Mouse (Mus musculus) neural tube, embryonic 10.5 days (tissue): ENCODE results near the gene Rpl12.

Experiments used
- DNase-seq: peaks from one replicate; pipeline ENCODE4 v3.0.0-alpha.2; 2017; ENCODE audit warnings: low spot score; ENCODE audit errors: extremely low spot score

The Rpl12 gene

DNA sequence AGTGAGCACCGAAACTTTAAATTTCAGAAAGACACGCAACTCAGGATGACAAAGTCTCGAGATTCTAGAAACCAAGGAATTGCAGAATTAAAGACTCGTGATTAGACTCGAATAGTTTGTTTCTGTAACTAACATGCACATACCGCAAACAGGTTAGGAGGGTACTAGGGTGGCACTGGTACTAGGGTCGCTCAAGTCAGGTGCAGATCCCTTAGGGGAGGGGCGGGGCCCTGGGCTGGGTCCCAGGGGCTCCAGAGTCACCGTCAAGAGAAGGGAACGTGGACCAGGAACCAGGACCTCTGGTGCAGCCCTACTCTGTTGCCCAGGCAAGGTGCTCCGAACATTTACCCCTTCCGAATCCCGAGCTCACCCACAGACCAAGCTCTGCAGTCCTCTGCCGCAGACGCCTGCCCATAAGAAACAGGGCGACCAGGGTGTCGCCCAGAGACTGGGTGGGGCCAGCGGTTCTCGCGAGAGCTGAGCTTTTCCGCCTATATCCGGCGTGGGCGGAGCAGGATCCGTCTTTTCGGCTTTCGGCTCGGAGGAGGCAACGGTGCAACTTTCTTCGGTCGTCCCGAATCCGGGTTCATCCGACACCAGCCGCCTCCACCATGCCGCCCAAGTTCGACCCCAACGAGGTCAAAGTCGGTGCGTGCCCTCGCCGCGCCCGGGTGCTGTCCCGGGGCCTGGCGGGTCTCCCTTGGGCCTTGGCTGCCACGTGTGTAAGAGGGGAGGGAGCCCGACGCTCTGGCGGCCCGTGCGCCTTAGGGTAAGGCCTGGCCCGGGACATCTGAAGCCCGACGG lies at the start of gene Rpl12, which contains the start of gene Lrsam1:
Gene Rpl12 (plus strand): TSS at position 368 of the 804 bp plus-strand sequence.
Gene Lrsam1 (minus strand): TSS at position 423 of the 804 bp plus-strand sequence.
- DNase-seq: peak; percentile 97

- DNase-seq: no peak
These were observed 49.6 kb upstream of the Rpl12 start for GRCm38 (mm10) chr2:32911639-32912182.

- DNase-seq: peak; percentile 80
These were observed 49.1 kb upstream of the Rpl12 start for GRCm38 (mm10) chr2:32912210-32912804.

DNA sequence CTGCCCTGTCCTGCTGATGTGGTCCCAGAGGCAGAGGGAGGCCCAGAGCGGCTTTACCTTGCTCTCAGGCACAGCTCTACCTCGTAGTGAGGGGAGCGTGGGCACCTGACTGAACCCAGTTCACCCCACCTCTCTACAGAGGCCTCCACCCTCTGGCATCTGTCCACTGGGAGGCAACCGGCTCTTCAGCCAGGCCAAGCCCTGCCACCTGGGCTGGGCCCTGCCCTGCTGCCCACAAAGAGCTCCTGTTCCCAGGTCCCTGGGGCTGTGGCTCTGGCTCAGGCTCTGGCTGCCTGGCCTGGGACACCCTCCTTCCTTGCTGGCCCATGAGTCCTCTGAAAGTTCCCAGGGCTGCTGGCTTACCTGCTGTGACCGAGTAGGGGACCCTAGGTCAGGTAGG lies 47.0 kb upstream of the Rpl12 start:
- DNase-seq: no peak

DNA sequence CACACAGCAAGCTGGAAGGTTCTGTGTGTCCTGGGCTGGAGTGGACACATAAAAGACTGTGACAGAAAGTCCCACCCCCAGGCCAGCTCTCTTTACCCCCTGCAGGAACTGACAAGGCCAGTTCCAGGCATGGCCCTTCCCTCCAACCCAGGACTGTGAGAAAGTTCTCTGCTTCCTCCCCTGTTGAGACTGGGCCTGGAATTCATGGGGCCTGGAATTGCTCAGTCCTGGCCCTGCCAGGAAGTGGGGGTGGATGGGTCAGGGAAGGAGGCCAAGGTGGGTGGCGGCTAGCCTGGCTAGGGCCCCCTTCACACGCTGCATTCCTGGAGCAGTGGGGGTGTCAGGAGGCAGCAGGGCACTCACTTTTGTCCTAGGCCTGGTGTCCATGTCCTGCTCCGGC lies 46.5 kb upstream of the Rpl12 start:
- no peak for DNase-seq

GRCm38 (mm10) chr2:32917526-32917925 lies 43.8 kb upstream of the Rpl12 start:
- no peak for DNase-seq

DNA sequence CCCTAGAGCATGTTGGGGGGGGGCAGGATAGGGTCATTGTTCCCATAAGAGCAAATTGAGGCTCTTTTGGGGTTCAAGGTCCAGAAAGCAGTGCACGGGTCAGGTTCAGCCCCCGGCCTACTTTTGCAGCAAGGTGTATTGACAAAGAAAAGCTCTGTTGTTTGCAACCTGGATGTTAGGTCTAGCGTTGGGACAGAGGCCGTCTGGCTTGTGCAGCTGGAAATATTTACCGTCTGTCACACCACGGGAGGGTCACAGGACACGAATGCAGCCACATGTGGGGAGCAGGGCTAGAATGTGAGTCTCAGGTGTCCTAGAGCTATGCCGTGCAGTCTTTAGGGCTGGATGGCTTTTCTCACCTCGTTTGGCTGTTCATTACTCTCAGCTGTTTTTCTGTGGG lies 43.0 kb upstream of the Rpl12 start:
- no peak for DNase-seq

GRCm38 (mm10) chr2:32921235-32921634 lies 40.1 kb upstream of the Rpl12 start:
- no peak for DNase-seq

GRCm38 (mm10) chr2:32921801-32922380 lies 39.5 kb upstream of the Rpl12 start:
- DNase-seq: no peak

DNA sequence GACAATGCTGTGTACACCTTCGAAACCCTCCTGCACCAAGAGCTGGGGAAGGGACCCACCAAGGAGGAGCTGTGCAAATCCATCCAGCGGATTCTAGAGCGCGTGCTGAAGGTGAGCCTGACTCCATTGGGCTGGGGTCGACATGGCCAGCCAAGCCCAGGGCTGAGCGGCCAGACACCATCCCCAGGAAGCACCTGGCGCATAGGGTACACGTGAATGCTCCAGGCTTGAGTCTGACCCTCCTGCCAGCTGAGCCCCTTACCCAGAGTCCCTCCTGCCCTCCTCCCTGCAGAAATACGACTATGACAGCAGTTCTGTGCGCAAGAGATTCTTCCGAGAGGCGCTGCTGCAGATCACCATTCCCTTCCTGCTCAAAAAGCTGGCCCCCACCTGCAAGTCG lies 38.8 kb upstream of the Rpl12 start:
- DNase-seq: no peak

GRCm38 (mm10) chr2:32923551-32924250 lies 37.7 kb upstream of the Rpl12 start:
- DNase-seq: no peak

GRCm38 (mm10) chr2:32924306-32924844 lies 37.0 kb upstream of the Rpl12 start:
- DNase-seq: no peak

DNA sequence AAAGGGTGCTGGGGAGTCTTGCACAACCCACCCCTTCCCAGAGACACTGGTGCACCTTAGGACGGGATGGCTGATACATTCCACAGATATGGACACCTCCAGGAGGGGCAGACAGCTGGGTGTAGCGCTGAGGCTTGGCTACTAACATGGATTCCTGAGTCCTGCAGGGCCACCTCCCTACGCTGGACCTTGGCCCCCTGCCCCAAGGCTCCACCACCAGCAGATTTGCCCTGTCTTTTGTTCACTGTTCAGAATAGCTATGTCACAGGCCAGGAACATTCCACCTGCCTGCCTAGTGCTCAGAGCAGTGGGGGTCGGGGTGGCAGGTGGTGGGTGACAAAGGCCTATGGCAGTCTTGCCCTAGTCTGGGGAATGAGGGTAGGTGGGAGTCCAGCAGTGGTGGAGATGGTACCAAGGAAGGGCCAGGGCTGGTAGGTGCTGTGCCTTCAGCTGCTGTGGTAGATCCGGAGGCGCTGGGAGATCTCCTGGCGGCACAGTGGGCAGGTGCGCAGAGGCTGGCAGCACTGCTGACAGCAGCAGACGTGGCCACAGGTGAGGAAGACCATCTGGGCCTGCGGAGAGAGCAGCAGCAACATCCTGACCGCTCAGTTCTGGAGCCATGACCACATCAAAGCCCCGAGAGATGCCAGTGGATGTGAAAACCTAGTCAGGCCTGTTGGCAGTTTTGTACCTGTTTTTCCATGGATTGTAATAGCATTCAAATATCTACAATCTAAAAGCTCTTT lies 34.9 kb upstream of the Rpl12 start:
- DNase-seq: no peak

- no peak for DNase-seq
These were observed 33.6 kb upstream of the Rpl12 start for GRCm38 (mm10) chr2:32927624-32928234.

DNA sequence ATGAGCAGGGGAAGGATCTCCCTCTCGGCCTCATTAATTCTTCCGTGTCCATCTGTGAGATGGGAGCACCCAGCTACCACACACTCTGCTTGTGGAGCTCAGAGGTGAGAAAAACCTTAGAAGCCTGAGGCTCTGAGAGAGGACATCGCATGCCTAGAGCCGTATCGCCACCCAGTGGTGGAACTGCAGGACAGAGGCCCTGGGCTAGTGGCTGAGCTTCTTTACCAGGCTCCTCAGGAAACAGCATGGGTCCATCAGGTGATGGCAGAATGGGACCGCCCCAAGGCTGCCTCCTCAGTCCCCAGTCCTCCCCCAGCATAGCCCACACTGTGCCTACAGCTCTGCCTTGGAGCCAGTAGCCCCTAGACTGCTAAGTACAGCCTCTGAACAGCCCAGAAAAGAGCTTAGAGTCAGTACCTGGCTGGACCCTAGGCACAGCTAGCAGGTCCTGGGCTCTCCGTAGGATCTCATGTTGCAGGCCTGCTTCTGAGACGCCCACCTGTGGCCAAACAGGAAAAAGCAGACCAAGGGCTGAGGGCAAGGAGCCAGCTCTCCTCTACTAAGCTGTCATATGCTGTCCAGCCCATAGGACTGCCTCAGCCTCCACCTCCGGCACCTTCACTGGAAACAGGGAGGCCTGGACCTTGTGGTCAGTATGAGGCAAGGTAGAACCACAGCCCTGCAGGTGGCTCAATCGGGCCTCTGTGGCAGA lies 33.0 kb upstream of the Rpl12 start:
- DNase-seq: peak; percentile 56

GRCm38 (mm10) chr2:32928947-32929829 lies 32.2 kb upstream of the Rpl12 start:
- no peak for DNase-seq

DNA sequence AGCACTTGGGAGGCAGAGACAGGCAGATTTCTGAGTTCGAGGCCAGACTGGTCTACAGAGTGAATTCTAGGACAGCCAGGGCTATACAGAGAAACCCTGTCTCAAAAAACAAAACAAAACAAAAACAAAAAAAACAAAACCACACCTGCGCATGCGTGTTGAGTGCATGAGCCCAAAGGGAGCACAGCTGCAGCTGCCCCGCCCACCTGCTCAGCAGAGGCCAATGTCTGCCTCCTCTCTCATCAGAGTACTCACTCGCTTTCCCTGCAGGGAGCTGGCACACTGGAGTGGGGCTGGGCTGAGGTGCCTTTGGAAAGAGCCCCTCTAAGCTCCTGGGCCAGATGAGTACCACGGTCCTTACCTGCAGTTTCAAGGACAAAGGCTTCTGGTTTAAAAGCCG lies 29.6 kb upstream of the Rpl12 start:
- no peak for DNase-seq

DNA sequence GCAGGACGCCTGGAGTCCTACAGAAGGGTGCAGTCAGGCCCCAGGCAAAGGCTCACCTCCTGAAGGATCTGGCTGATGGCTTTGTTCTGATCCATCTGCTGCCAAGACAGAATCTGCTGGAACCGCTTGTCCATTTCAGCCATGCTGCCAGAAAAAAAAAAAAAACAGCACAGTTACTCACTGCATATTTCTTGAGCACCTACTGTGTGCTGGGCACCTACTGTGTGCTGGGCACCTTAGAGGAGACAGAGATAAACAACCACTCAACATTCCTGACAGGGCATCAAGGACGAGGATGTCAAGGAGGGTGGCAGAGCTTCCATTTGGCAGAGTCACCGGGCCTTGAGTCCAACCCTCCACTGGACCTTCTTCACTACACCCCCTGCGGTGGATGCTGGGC lies 22.6 kb upstream of the Rpl12 start:
- no peak for DNase-seq

- DNase-seq: peak; percentile 36
These were observed 21.9 kb upstream of the Rpl12 start for GRCm38 (mm10) chr2:32939418-32939817.
